Mouse (Mus musculus): ENCODE data around the gene Ces2e.
"Not testable (repeated sequence)": the region's sequence is repeated elsewhere in the genome, so short reads cannot be mapped to it uniquely, and the experiment has no call there.

Ces2e gene

DNA sequence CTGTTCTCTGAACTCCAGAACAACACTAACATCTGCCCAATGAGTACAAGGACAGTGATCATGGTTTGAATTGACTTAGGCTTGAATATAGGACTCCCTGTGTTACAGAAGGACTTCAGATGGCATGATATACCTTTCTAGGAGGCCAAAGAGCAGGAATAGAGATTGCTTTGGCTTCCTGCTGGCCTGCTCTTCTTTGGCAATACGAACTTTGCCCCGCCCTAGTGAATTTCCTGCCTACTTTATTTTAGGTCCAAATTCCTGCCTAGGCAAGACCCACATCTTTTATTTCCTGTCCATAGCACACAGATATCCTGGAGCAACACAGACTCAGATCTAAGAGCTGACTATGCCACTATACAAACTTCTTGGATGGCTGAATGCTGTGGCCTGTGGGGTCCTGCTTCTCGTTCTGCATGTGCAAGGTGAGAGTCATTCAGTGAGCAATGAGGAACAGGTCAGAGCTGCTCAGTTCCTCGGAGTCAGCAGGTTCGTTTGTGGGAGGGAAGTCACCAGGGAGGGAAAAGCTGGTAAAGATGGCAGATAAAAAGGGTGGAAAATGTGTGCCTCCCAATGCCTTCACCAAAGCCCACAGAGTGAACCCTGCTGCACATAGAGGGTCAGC, at the start of gene Ces2e:
Gene Ces2e, plus strand, starts transcription at position 289 of the 625 bp plus-strand sequence.
- no peak for DNase-seq (ENCODE audit: low spot score in 2 of 2)

DNA sequence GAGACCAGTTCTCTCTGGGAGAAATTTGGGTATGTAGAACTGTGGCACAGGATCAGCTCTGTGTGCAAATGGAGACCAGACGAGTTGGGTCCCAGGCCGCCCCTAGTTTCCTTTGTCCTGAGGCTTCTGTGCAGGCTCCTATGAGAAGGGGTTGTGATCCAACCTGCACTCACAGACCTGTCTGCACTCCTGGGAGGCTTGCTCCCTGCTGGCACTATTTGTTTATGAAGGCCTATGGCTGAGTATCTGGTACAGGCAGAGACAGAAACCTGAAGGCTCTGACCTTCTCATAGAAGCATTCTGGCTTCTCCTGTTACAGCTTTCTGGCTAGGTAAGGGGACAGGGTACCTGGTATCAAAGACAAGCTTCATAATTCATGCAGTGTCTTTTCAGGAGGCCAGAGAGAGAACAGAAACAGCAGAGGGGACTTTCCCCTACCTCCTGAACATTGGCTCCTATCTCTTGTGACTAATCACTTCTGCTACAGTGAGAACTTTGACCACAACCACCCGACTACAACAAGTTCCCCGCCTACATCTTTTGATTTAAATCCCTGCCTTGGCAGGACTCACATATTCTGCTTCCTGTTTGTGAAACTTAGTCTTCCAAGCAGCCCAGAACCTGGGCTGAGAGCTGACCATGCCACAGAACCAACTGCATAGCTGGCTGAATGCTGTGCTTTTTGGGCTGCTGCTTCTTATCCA, 39.7 kb upstream of the Ces2e start:
- not testable (repeated sequence) for DNase-seq (ENCODE audit: low spot score in 2 of 2)

DNA sequence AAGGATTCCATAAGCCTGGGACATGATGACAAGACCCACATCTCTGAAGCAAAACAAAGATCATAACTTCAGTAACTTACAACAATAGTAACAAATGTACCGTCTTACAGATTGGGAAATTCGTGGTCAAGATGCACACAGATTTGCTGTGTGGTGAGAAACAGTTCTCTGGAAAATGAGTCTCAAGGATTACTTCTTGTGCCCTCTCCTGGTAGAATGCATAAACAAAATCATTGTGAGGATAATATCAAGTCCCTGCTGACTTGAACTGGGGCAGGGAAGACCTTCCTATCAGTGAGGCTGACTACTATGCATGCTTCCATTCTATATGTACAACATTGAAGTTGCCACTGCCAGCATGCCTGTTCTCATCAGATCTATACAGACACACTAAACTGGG, 24.3 kb upstream of the Ces2e start:
- no peak for DNase-seq (ENCODE audit: low spot score in 2 of 2)

DNA sequence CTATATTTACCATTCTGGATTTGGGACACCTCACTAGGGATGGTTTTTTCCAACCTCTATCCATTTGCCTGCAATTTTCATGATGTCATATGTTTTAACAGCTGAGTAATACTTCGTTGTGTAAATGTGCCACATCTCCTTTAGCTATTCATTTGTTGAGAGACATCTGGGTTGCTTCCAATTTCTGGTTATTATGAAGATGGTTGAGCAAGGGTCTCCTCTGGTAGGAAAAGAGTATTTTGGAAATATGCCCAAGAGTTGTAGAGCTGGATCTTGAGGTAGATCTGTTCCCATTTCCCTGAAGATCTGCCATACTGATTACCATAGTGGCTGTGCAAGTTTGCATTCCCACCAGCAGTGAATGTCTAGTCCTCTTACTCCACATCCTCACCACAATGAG, 18.9 kb upstream of the Ces2e start:
- DNase-seq (ENCODE audit: low spot score in 2 of 2): no peak

DNA sequence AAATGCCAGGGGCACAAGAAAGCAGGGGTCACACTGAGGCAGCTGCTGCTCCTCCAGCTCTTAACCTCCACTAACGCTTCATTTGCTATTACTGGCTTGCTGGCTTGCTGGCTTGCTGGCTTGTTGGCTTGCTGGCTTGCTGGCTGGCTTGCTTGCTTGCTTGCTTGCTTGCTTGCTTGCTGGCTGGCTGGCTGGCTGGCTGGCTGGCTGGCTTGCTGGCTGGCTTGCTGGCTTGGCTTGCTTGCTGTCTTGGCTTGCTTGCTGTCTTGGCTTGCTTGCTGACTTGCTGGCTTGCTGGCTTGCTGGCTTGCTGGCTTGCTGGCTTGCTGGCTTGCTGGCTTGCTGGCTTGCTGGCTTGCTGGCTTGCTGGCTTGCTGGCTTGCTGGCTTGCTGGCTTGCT, 17.0 kb upstream of the Ces2e start:
- not testable (repeated sequence) for DNase-seq (ENCODE audit: low spot score in 2 of 2)

DNA sequence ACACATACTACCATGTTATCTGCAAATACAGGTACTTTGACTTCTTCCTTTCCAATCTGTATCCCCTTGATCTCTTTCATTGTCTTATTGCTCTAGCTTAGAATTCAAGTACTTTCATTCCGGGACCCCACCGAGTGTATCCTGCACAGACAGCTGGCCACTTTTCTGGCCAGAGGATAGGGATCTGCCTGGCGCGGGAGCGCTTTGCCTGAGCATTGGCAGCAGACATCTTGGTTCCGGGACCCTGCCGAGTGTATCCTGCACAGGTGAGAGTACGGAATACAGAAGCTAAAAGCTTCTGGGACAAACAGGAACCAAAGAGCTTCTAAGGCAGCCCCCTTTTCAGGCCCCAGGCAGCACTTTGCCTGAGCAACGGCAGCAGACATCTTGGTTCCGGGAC, 16.4 kb upstream of the Ces2e start:
- not testable (repeated sequence) for DNase-seq (ENCODE audit: low spot score in 2 of 2)

DNA sequence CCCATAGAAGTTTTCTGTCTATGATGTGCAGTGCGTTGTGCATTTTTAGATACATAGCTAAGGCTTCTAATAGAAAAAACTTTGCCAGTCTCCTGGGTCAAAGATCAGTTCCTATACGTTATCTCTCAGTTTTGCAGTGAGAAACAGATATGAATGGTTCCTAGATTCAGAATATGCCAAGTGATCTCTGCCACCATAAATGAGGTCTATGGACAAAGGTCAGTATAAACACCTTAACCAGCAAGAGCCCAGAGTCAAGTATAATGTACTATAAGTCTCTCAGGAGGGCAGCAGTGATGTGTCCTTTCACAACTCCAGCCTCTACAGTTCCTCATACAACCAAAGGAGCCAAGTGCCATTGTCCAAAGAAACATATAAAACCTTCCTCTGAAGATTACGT, 1.2 kb downstream of the Ces2e start:
- no peak for DNase-seq (ENCODE audit: low spot score in 2 of 2)

DNA sequence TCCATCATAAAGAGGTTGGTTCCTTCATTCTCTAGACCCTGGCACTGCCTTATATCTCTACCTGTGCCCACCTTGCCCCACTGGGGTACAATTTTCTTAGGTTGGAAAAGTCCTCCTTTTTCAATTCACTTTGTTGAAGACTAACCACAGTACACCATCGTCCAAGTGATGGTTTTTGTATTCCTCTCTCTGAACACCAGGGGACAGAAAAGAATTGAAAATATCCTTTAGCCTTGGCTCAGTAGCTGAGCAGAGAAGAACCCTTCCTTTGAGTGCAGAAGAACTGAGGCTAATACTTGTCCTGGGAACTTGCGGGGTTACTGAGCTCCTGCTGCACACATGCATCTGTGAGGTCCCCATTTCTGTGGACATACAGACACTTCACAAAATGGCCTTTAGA, 18.6 kb downstream of the Ces2e start:
- no peak for DNase-seq (ENCODE audit: low spot score in 2 of 2)

DNA sequence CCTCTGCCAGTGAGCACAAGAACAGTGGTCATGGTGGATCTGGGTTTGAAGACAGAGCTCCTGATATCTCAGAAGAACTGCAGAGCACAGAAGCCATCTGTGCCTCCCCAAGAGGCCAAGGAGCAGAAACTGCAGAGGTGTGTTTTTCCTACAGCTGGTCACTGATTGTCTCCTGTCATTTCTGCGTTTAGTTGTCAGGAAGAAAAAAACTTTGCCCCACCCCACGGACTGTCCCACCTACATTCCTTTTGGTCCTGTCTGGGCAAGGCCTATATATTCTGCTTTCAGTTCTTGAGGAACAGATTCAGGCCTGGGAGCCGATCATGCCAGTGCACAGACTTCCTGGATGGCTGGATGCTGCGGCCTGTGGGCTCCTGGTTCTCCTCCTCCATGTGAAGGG, 21.0 kb downstream of the Ces2e start, which contains the start of gene Ces2f:
Gene Ces2f, plus strand, starts transcription at position 301 of the 400 bp plus-strand sequence.
- DNase-seq (ENCODE audit: low spot score in 2 of 2): no peak

DNA sequence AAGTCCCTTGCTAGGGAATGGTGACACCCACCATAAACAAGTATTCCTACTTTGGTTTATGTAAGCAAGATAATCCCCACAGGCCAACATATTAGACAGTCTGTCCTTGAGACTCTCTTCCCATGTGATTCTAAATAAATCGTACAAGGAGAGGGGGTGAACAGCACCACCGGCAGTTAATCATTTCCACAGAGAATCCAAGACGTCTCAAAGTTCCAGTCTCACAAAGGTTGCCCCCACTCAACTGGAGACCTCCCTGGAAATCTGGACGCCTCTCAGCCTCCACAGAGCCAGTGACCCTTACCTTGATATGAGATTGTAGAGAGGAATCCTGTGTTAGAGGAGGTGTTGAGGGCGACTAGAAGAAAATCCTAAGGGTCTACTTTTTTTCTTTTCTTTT, 23.0 kb downstream of the Ces2e start:
- no peak for DNase-seq (ENCODE audit: low spot score in 2 of 2)

DNA sequence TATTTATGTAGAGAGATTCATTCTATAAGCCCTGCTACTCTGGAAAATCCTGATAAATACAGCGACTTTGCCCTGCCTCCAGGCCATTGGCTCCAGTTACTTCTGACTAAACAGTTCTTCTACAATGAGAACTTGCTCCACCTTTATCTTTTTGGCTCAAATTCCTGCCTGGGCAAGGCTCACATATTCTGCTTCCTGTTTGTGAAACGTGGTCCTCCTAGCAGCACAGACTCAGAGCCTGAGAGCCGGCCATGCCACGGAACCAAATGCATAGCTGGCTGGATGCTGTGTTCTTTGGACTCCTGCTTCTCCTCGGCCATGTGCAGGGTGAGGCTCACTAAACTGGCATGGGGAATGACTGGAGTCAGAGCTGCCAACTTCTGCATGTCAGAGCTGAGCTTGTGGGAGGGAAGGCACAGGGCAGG, 35.5 kb downstream of the Ces2e start, which contains the start of gene Ces2g:
Gene Ces2g, plus strand, starts transcription at position 182 of the 425 bp plus-strand sequence.
- no peak for DNase-seq (ENCODE audit: low spot score in 2 of 2)

DNA sequence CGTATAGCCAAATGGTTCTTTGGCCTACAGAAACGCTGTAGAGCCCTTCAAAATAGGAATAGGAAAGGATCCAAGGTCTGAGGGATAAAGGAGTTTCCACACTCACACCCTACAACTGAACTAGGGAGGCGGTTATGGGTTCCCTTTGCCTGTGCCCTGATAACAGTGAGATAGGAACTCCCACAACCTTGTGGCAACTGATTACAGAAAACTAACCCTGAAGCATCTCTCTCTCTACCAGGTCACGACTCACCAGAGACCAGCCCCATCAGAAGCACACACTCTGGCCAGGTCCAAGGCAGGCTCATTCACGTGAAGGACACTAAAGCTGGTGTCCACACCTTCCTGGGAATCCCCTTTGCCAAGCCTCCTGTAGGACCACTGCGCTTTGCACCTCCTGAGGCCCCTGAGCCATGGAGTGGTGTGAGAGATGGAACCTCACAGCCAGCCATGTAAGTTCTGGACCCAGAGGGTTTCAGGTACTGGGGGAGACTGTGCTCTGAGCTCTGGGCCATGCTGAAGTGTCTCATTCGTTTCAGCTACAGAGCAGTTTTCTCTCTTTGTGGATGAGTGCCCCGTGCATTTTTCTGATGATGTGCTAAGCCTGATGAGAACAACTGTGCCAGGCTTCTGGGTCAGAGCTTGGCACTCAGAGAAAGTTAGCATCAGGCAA, 36.3 kb downstream of the Ces2e start:
- no peak for DNase-seq (ENCODE audit: low spot score in 2 of 2)

DNA sequence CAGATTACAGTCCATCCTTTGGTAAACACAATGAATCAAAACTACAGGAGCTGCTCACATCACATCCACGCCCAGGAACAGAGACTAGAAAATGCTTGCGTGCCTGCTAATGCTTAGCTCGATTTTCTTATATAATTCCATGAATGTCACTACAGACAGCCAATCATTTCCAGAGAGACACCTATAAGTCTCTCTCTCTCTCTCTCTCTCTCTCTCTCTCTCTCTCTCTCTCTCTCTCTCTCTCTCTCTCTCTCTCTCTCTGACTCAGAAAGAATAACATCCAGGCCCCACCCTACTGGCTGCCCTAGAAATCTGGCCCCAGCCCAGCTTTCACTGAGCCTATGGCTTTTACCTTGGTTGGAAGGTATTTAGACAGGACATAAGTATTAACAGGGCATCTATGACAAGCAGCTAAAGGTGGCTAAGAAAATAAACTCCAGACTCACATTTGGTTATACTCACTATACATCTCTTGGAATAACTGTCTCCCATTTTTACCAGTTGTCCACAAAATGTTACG, 37.4 kb downstream of the Ces2e start:
- DNase-seq (ENCODE audit: low spot score in 2 of 2): no peak

DNA sequence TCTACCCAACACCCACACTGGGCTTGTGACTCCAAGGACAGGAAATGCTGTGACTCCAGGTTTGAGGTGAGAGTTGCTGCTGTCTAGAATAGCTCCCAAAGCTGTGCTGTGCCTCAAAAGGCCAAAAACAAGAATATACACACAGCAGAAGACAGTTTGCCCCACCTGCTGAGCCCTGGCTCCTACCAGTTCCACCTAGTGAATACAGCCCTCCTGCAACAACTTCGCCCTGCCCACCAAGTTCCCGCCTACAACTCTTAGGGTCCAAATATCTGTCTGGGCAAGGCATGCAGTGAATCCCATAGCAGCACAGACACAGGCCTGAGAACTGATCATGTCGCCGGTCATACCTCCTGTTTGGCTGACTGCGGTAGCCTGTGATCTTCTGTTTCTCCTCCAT, 58.1 kb downstream of the Ces2e start:
- no peak for DNase-seq (ENCODE audit: low spot score in 2 of 2)
